10 mouse cellular contexts compared by ENCODE assay signal in genomic region chr8:123412560-123413170, GRCm38 (mm10). TPM values are rescaled to one million over a fixed set of nuclear protein-coding genes. Genes with fewer than 3 reads are reported as not detected.
DNase-seq lines count a peak whose midpoint lies in the region; ATAC-seq and TF ChIP-seq lines count a peak whose summit lies in the region.
"Had no signal": no experiment of that assay in that cellular context is flagged by ENCODE, and none has a peak within 500 bp of the region (broad histone marks: within the 10 kb centered on the region; RNA-seq: fewer than 3 reads in every experiment).

No protein-coding gene starts in this region.

- peak overlapping the region; percentile 39 for H3K4me3 ChIP-seq in C2C12 (ENCODE audit: insufficient read depth, poor library complexity, severe bottlenecking)
- peak overlapping the region; percentile 46 for H3K4me3 ChIP-seq in embryonic facial prominence, embryonic 13.5 days
- peak overlapping the region; percentile 92 for H3K4me3 ChIP-seq in midbrain, embryonic 12.5 days
- no peak overlapping the region for H3K4me3 ChIP-seq in kidney, embryonic 14.5 days (ENCODE audit: low read length)
- no peak overlapping the region for H3K4me3 ChIP-seq in heart, embryonic 10.5 days
- H3K4me3 ChIP-seq: erythroblast, embryonic 14.5 days had no signal

- peak overlapping the region; percentile 67 for H3K4me2 ChIP-seq in embryonic facial prominence, embryonic 13.5 days
- H3K4me2 ChIP-seq in midbrain, embryonic 12.5 days (replicated peaks), result peak overlapping the region; percentile 68
- no peak overlapping the region for H3K4me2 ChIP-seq in kidney, embryonic 14.5 days (replicated peaks; ENCODE audit: low read depth, low read length)

- no peak for ATAC-seq in embryonic facial prominence, embryonic 13.5 days (ENCODE audit: insufficient number of reproducible peaks, insufficient read depth, low FRiP score, low TSS enrichment, low read depth)
- ATAC-seq in midbrain, embryonic 12.5 days (ENCODE audit: low FRiP score, low read depth), result peak; percentile 64
- no peak for ATAC-seq in kidney, embryonic 14.5 days (ENCODE audit: low FRiP score, low TSS enrichment)
- ATAC-seq in megakaryocyte-erythroid progenitor cell, adult 5-6 weeks (replicated peaks; ENCODE audit: low FRiP score, low TSS enrichment, poor library complexity, severe bottlenecking), result no peak

- H3K79me3 ChIP-seq in C2C12 (ENCODE audit: low read depth), result peaks cover 3% of the 10 kb centered on the region

- no peak overlapping the region for H3K27ac ChIP-seq in embryonic facial prominence, embryonic 13.5 days
- peak overlapping the region; percentile 97 for H3K27ac ChIP-seq in midbrain, embryonic 12.5 days (replicated peaks)
- H3K27ac ChIP-seq in kidney, embryonic 14.5 days (ENCODE audit: low read depth, low read length), result no peak overlapping the region
- no peak overlapping the region for H3K27ac ChIP-seq in heart, embryonic 10.5 days

- peaks cover 35% of the 10 kb centered on the region for H3K4me1 ChIP-seq in embryonic facial prominence, embryonic 13.5 days
- H3K4me1 ChIP-seq in midbrain, embryonic 12.5 days, result peaks cover 51% of the 10 kb centered on the region
- peaks cover 6% of the 10 kb centered on the region; the same call in 1 of the 2 replicates for H3K4me1 ChIP-seq in kidney, embryonic 14.5 days (ENCODE audit: control insufficient read depth, insufficient read depth, low read length)
- peaks cover 51% of the 10 kb centered on the region for H3K4me1 ChIP-seq in heart, embryonic 10.5 days

- TF ChIP-seq CTCF in C2C12 (IDR thresholded peaks at IDR 0.05; ENCODE audit: control insufficient read depth, insufficient read depth, insufficient read length), result no peak

- 2% methylated on average over 12 of the region's 12 CpGs for WGBS in embryonic facial prominence, embryonic 13.5 days
- 2% methylated on average over 12 of the region's 12 CpGs for WGBS in midbrain, embryonic 12.5 days
- 1% methylated on average over 12 of the region's 12 CpGs for WGBS in kidney, embryonic 14.5 days
- 4% methylated on average over 12 of the region's 12 CpGs for WGBS in heart, embryonic 10.5 days

- H3K79me2 ChIP-seq in C2C12 (ENCODE audit: control insufficient read depth, insufficient read depth), result peaks cover 41% of the 10 kb centered on the region

- peak; percentile 62 for DNase-seq in MEL-GATA-1-ER (ENCODE audit: extremely low read depth, low read depth)
- DNase-seq in layer of hippocampus, adult 11-12 months (ENCODE audit: low spot score), result peak; percentile 80
- no peak for DNase-seq in heart, embryonic 10.5 days (ENCODE audit: low spot score)

- no peaks in the 10 kb centered on the region for H3K9me3 ChIP-seq in embryonic facial prominence, embryonic 13.5 days
- H3K9me3 ChIP-seq in midbrain, embryonic 12.5 days, result no peaks in the 10 kb centered on the region
- no peaks in the 10 kb centered on the region for H3K9me3 ChIP-seq in kidney, embryonic 14.5 days (ENCODE audit: control insufficient read depth, low read length)
- H3K9me3 ChIP-seq in heart, embryonic 10.5 days, result no peaks in the 10 kb centered on the region

- H3K36me3 ChIP-seq in C2C12 (ENCODE audit: control insufficient read depth, insufficient read depth), result no peaks in the 10 kb centered on the region
- no peaks in the 10 kb centered on the region for H3K36me3 ChIP-seq in embryonic facial prominence, embryonic 13.5 days
- peaks cover under 1% of the 10 kb centered on the region for H3K36me3 ChIP-seq in midbrain, embryonic 12.5 days
- H3K36me3 ChIP-seq in kidney, embryonic 14.5 days (ENCODE audit: control insufficient read depth, insufficient read depth, low read length), result no peaks in the 10 kb centered on the region
- H3K36me3 ChIP-seq in heart, embryonic 10.5 days, result no peaks in the 10 kb centered on the region; the same call in 1 of the 2 replicates

- H3K9ac ChIP-seq in embryonic facial prominence, embryonic 13.5 days, result no peak overlapping the region
- peak overlapping the region; percentile 96 for H3K9ac ChIP-seq in midbrain, embryonic 12.5 days (replicated peaks)
- H3K9ac ChIP-seq in kidney, embryonic 14.5 days (ENCODE audit: low read depth, low read length), result no peak overlapping the region

- H3ac ChIP-seq in C2C12 (ENCODE audit: control insufficient read depth, insufficient read length, low read depth), result peak overlapping the region; percentile 1

- no peaks in the 10 kb centered on the region for H3K27me3 ChIP-seq in C2C12 (ENCODE audit: control insufficient read depth, insufficient read depth, insufficient read length)
- H3K27me3 ChIP-seq in embryonic facial prominence, embryonic 13.5 days, result peaks cover 63% of the 10 kb centered on the region
- H3K27me3 ChIP-seq in midbrain, embryonic 12.5 days, result peaks cover 8% of the 10 kb centered on the region; the same call in 1 of the 2 replicates
- H3K27me3 ChIP-seq in kidney, embryonic 14.5 days (ENCODE audit: control insufficient read depth, insufficient read depth, low read length), result peaks cover 44% of the 10 kb centered on the region
- H3K27me3 ChIP-seq in heart, embryonic 10.5 days (ENCODE audit: insufficient read depth, poor library complexity, severe bottlenecking), result peaks cover 63% of the 10 kb centered on the region

TF ChIP-seq in C2C12, 6 proteins besides CTCF, POLR2A, EP300 and RAD21:
- TF ChIP-seq MYOG (IDR thresholded peaks at IDR 0.05; ENCODE audit: control insufficient read depth, extremely low read depth, insufficient read length), result no peak
- peak; percentile 59 for TF ChIP-seq MYOD1 (IDR thresholded peaks at IDR 0.05; ENCODE audit: control insufficient read depth, insufficient read length, low read depth)
- no peak for TF ChIP-seq CEBPB (IDR thresholded peaks at IDR 0.05; ENCODE audit: low read depth)
- TF ChIP-seq MAX (IDR thresholded peaks at IDR 0.05), result no peak
- no peak for TF ChIP-seq FOSL1 (IDR thresholded peaks at IDR 0.05; ENCODE audit: insufficient read depth, low read length, poor library complexity, severe bottlenecking)
- peak; percentile 87 for TF ChIP-seq USF1 (IDR thresholded peaks at IDR 0.05; ENCODE audit: low read depth)
TF ChIP-seq in C2C12: peak in this region for 2.

RNA-seq across cellular contexts. Expression of gene Tubb3, which starts 1.4 kb away (rescaled TPM):
- 140 TPM for polyA plus RNA-seq in C2C12 (2012; fragmentation: generic; extraction: Trizol)
- polyA plus RNA-seq in embryonic facial prominence, embryonic 13.5 days (2015; fragmentation: Nextera tagmentation; extraction: Ambion mirVana), result 40.1 and 47.9 TPM in 2 replicates
- polyA plus RNA-seq in midbrain, embryonic 12.5 days (2016; fragmentation: Nextera tagmentation; extraction: Ambion mirVana), result 1,098 and 1,155 TPM in 2 replicates
- 1.2 and 1.9 TPM in 2 replicates for polyA plus RNA-seq in kidney, embryonic 14.5 days (2014; fragmentation: Nextera tagmentation; extraction: Ambion mirVana)
- total RNA-seq in megakaryocyte-erythroid progenitor cell, adult 5-6 weeks (2014; fragmentation: Nextera tagmentation), result 1.0 and 1.3 TPM in 2 replicates
- total RNA-seq in megakaryocyte-erythroid progenitor cell, adult 5-6 weeks (2017), result 0.19 TPM in 1 of 2 replicates, not detected in the other
- 10.5 and 15.8 TPM in 2 replicates for polyA plus RNA-seq in heart, embryonic 10.5 days (2016; fragmentation: Nextera tagmentation; extraction: Ambion mirVana)
- total RNA-seq: neutrophil, adult 5-6 weeks had no signal

RNA-seq across cellular contexts. Expression of gene Mc1r, which starts 5.8 kb away (rescaled TPM):
- polyA plus RNA-seq in C2C12 (2012; fragmentation: generic; extraction: Trizol), result 0.01 TPM
- 0.14 and 0.17 TPM in 2 replicates for polyA plus RNA-seq in embryonic facial prominence, embryonic 13.5 days (2015; fragmentation: Nextera tagmentation; extraction: Ambion mirVana)
- polyA plus RNA-seq in midbrain, embryonic 12.5 days (2016; fragmentation: Nextera tagmentation; extraction: Ambion mirVana), result 0.09 and 0.24 TPM in 2 replicates
- polyA plus RNA-seq in kidney, embryonic 14.5 days (2014; fragmentation: Nextera tagmentation; extraction: Ambion mirVana), result not detected in 2 replicates
- total RNA-seq in megakaryocyte-erythroid progenitor cell, adult 5-6 weeks (2014; fragmentation: Nextera tagmentation), result 0.92 and 1.7 TPM in 2 replicates
- 0.91 TPM in 1 of 2 replicates, not detected in the other for total RNA-seq in megakaryocyte-erythroid progenitor cell, adult 5-6 weeks (2017)
- not detected in 2 replicates for polyA plus RNA-seq in heart, embryonic 10.5 days (2016; fragmentation: Nextera tagmentation; extraction: Ambion mirVana)
- total RNA-seq: neutrophil, adult 5-6 weeks had no signal

RNA-seq across cellular contexts. Expression of gene Def8, which starts 10.7 kb away (rescaled TPM):
- polyA plus RNA-seq in C2C12 (2012; fragmentation: generic; extraction: Trizol), result 23.9 TPM
- polyA plus RNA-seq in embryonic facial prominence, embryonic 13.5 days (2015; fragmentation: Nextera tagmentation; extraction: Ambion mirVana), result 38.3 and 43.2 TPM in 2 replicates
- 37.3 and 44.0 TPM in 2 replicates for polyA plus RNA-seq in midbrain, embryonic 12.5 days (2016; fragmentation: Nextera tagmentation; extraction: Ambion mirVana)
- polyA plus RNA-seq in kidney, embryonic 14.5 days (2014; fragmentation: Nextera tagmentation; extraction: Ambion mirVana), result 24.2 and 35.7 TPM in 2 replicates
- total RNA-seq in megakaryocyte-erythroid progenitor cell, adult 5-6 weeks (2014; fragmentation: Nextera tagmentation), result 60.6 and 61.1 TPM in 2 replicates
- 33.5 and 45.9 TPM in 2 replicates for total RNA-seq in megakaryocyte-erythroid progenitor cell, adult 5-6 weeks (2017)
- polyA plus RNA-seq in heart, embryonic 10.5 days (2016; fragmentation: Nextera tagmentation; extraction: Ambion mirVana), result 36.4 and 38.6 TPM in 2 replicates

RNA-seq across cellular contexts. Expression of gene Tcf25, which starts 39.1 kb away (rescaled TPM):
- 128 TPM for polyA plus RNA-seq in C2C12 (2012; fragmentation: generic; extraction: Trizol)
- polyA plus RNA-seq in embryonic facial prominence, embryonic 13.5 days (2015; fragmentation: Nextera tagmentation; extraction: Ambion mirVana), result 148 and 162 TPM in 2 replicates
- polyA plus RNA-seq in midbrain, embryonic 12.5 days (2016; fragmentation: Nextera tagmentation; extraction: Ambion mirVana), result 202 and 232 TPM in 2 replicates
- 115 and 157 TPM in 2 replicates for polyA plus RNA-seq in kidney, embryonic 14.5 days (2014; fragmentation: Nextera tagmentation; extraction: Ambion mirVana)
- 140 and 145 TPM in 2 replicates for total RNA-seq in megakaryocyte-erythroid progenitor cell, adult 5-6 weeks (2014; fragmentation: Nextera tagmentation)
- 104 and 227 TPM in 2 replicates for total RNA-seq in megakaryocyte-erythroid progenitor cell, adult 5-6 weeks (2017)
- 153 and 172 TPM in 2 replicates for polyA plus RNA-seq in heart, embryonic 10.5 days (2016; fragmentation: Nextera tagmentation; extraction: Ambion mirVana)

Comparison
In these comparisons a context has a peak if more than half of its experiments do, and no peak if none do; other contexts are left out.
1. H3K4me3 ChIP-seq: peak in C2C12 (single experiment), embryonic facial prominence, embryonic 13.5 days (single experiment) and midbrain, embryonic 12.5 days (single experiment); none in kidney, embryonic 14.5 days (single experiment) and heart, embryonic 10.5 days (single experiment).